In genomic region chrX:6418140-6418539, GRCm38 (mm10) we compare ENCODE assay signal across 24 mouse cellular contexts. TPM values are rescaled to one million over a fixed set of nuclear protein-coding genes. Genes with fewer than 3 reads are reported as not detected.
A peak's percentile ranks its signal among the peaks of the same experiment; 100 is the strongest.
DNase-seq lines count a peak whose midpoint lies in the region; ATAC-seq and TF ChIP-seq lines count a peak whose summit lies in the region.
"Had no signal": no experiment of that assay in that cellular context is flagged by ENCODE, and none has a peak within 500 bp of the region (broad histone marks: within the 10 kb centered on the region; RNA-seq: fewer than 3 reads in every experiment).

No protein-coding gene starts in this region.

- no peak overlapping the region for H3K4me3 ChIP-seq in heart, embryonic 13.5 days
- H3K4me3 ChIP-seq in heart, adult 2 months: no peak overlapping the region
- H3K4me3 ChIP-seq in kidney, embryonic 15.5 days (replicated peaks): no peak overlapping the region
- no peak overlapping the region for H3K4me3 ChIP-seq in kidney, embryonic 14.5 days (ENCODE audit: low read length)
- H3K4me3 ChIP-seq in megakaryocyte, embryonic 14.5 days (replicated peaks): peak overlapping the region; percentile 46
- no peak overlapping the region for H3K4me3 ChIP-seq in myocyte
- H3K4me3 ChIP-seq: embryonic facial prominence, embryonic 13.5 days; forebrain, embryonic 13.5 days; hindbrain, embryonic 12.5 days had no signal

- H3ac ChIP-seq in myocyte (ENCODE audit: control insufficient read depth, insufficient read length): no peak overlapping the region

- no peak for TF ChIP-seq EP300 in heart, adult 2 months (IDR thresholded peaks at IDR 0.05; ENCODE audit: insufficient read depth, low read depth, low read length)

- 38% methylated on average over 4 of the region's 4 CpGs for WGBS in heart, embryonic 13.5 days
- WGBS in heart, adult 2 months: 50% methylated on average over 4 of the region's 4 CpGs
- WGBS in kidney, embryonic 15.5 days: 29% methylated on average over 4 of the region's 4 CpGs
- WGBS in kidney, embryonic 14.5 days: 34% methylated on average over 4 of the region's 4 CpGs

- H3K27ac ChIP-seq in heart, embryonic 13.5 days (replicated peaks): 0 out of 2 replicates have a peak overlapping the region, but pooled peaks have one; percentile 20
- H3K27ac ChIP-seq in heart, adult 2 months: no peak overlapping the region
- H3K27ac ChIP-seq in kidney, embryonic 15.5 days: 0 out of 2 replicates have a peak overlapping the region, but pooled peaks have one; percentile 22
- H3K27ac ChIP-seq in kidney, embryonic 14.5 days (ENCODE audit: low read depth, low read length): no peak overlapping the region
- H3K27ac ChIP-seq: embryonic facial prominence, embryonic 13.5 days; forebrain, embryonic 13.5 days; hindbrain, embryonic 12.5 days had no signal

- no peaks in the 10 kb centered on the region for H3K27me3 ChIP-seq in heart, embryonic 13.5 days (replicated peaks)
- H3K27me3 ChIP-seq in heart, adult 2 months (ENCODE audit: control insufficient read depth, insufficient read depth, low read length): no peaks in the 10 kb centered on the region
- H3K27me3 ChIP-seq in kidney, embryonic 15.5 days: no peaks in the 10 kb centered on the region
- no peaks in the 10 kb centered on the region for H3K27me3 ChIP-seq in kidney, embryonic 14.5 days (ENCODE audit: control insufficient read depth, insufficient read depth, low read length)
- H3K27me3 ChIP-seq in megakaryocyte, embryonic 14.5 days (replicated peaks): no peaks in the 10 kb centered on the region
- H3K27me3 ChIP-seq in myocyte (ENCODE audit: control insufficient read depth, insufficient read depth, insufficient read length): no peaks in the 10 kb centered on the region
- H3K27me3 ChIP-seq: CH12.LX; embryonic facial prominence, embryonic 13.5 days; forebrain, embryonic 13.5 days; hindbrain, embryonic 12.5 days; Patski had no signal

- no peak for ATAC-seq in heart, embryonic 13.5 days (ENCODE audit: extremely low read depth, insufficient number of reproducible peaks, low FRiP score, low TSS enrichment)
- no peak for ATAC-seq in kidney, embryonic 15.5 days (replicated peaks; ENCODE audit: low FRiP score)
- ATAC-seq in kidney, embryonic 14.5 days (ENCODE audit: low FRiP score, low TSS enrichment): no peak
- no peak for ATAC-seq in megakaryocyte, adult 5-6 weeks (ENCODE audit: poor library complexity, severe bottlenecking)
- ATAC-seq in frontal cortex, adult (ENCODE audit: low TSS enrichment): no peak
- ATAC-seq: activated CD4-positive, CD25-positive, alpha-beta regulatory T cell, adult 4 months; forebrain, embryonic 13.5 days; hindbrain, embryonic 16.5 days; inflammation-experienced regulatory T-cells, adult 6 months; Patski had no signal

- TF ChIP-seq CTCF in heart, adult 2 months (IDR thresholded peaks at IDR 0.05): no peak

- intact Hi-C loops in heart, adult 2 months (cut with DNase I): loop anchor here (5.0 kb wide), 1 partner anchor 116 kb away; no protein-coding TSS in a partner anchor

- DNase-seq in heart, adult 2 months: no peak
- DNase-seq: adrenal gland, postnatal 14 days; cerebellum, adult 11-12 months; cerebellum, adult 9-10 months; cerebellum, postnatal 25 days; gastrocnemius, postnatal 10 days; heart, postnatal 10 days; heart, postnatal 4 days had no signal

- H3K79me2 ChIP-seq in heart, adult 2 months (replicated peaks; ENCODE audit: control insufficient read depth, insufficient read depth, low read length): no peaks in the 10 kb centered on the region
- H3K79me2 ChIP-seq in myocyte (ENCODE audit: control insufficient read depth, insufficient read depth): no peaks in the 10 kb centered on the region

- H3K9me3 ChIP-seq in heart, embryonic 13.5 days: no peaks in the 10 kb centered on the region
- H3K9me3 ChIP-seq in kidney, embryonic 15.5 days (replicated peaks): no peaks in the 10 kb centered on the region
- H3K9me3 ChIP-seq in kidney, embryonic 14.5 days (ENCODE audit: control insufficient read depth, low read length): no peaks in the 10 kb centered on the region
- peaks cover under 1% of the 10 kb centered on the region; the same call in 1 of the 2 replicates for H3K9me3 ChIP-seq in megakaryocyte, embryonic 14.5 days
- H3K9me3 ChIP-seq: embryonic facial prominence, embryonic 13.5 days; forebrain, embryonic 13.5 days; hindbrain, embryonic 12.5 days had no signal

- H3K4me2 ChIP-seq in heart, embryonic 13.5 days: no peak overlapping the region
- H3K4me2 ChIP-seq in kidney, embryonic 15.5 days: peak overlapping the region; percentile 23; the same call in 1 of the 2 replicates
- no peak overlapping the region for H3K4me2 ChIP-seq in kidney, embryonic 14.5 days (replicated peaks; ENCODE audit: low read depth, low read length)
- H3K4me2 ChIP-seq in myocyte (ENCODE audit: low read depth): peak overlapping the region; percentile 64
- H3K4me2 ChIP-seq: embryonic facial prominence, embryonic 13.5 days; forebrain, embryonic 13.5 days; heart, embryonic 11.5 days; hindbrain, embryonic 12.5 days had no signal

- no peak for TF ChIP-seq POLR2A in heart, adult 2 months (IDR thresholded peaks at IDR 0.05; ENCODE audit: insufficient read depth, low read depth, low read length)
- no peak for TF ChIP-seq POLR2A in myocyte (IDR thresholded peaks at IDR 0.05; ENCODE audit: insufficient read length, low read depth)

- H3K9ac ChIP-seq in heart, embryonic 13.5 days: no peak overlapping the region
- no peak overlapping the region for H3K9ac ChIP-seq in heart, adult 2 months (ENCODE audit: low read depth, low read length)
- no peak overlapping the region for H3K9ac ChIP-seq in kidney, embryonic 15.5 days
- H3K9ac ChIP-seq in kidney, embryonic 14.5 days (ENCODE audit: low read depth, low read length): no peak overlapping the region
- H3K9ac ChIP-seq: embryonic facial prominence, embryonic 13.5 days; forebrain, embryonic 13.5 days; hindbrain, embryonic 12.5 days had no signal

- no peaks in the 10 kb centered on the region for H3K36me3 ChIP-seq in heart, embryonic 13.5 days
- no peaks in the 10 kb centered on the region for H3K36me3 ChIP-seq in heart, adult 2 months (ENCODE audit: control insufficient read depth, insufficient read depth, low read length)
- H3K36me3 ChIP-seq in kidney, embryonic 15.5 days: no peaks in the 10 kb centered on the region
- no peaks in the 10 kb centered on the region for H3K36me3 ChIP-seq in kidney, embryonic 14.5 days (ENCODE audit: control insufficient read depth, insufficient read depth, low read length)
- H3K36me3 ChIP-seq in megakaryocyte, embryonic 14.5 days (replicated peaks; ENCODE audit: low read length): no peaks in the 10 kb centered on the region
- H3K36me3 ChIP-seq in myocyte (ENCODE audit: control insufficient read depth, insufficient read depth): no peaks in the 10 kb centered on the region
- H3K36me3 ChIP-seq: hindbrain, embryonic 12.5 days had no signal

- no peaks in the 10 kb centered on the region for H3K4me1 ChIP-seq in heart, embryonic 13.5 days
- no peaks in the 10 kb centered on the region for H3K4me1 ChIP-seq in heart, adult 2 months (ENCODE audit: control insufficient read depth, insufficient read depth, low read length)
- H3K4me1 ChIP-seq in kidney, embryonic 15.5 days: 0 out of 2 replicates have a peak, but pooled peaks cover 3% of the 10 kb centered on the region
- H3K4me1 ChIP-seq in kidney, embryonic 14.5 days (ENCODE audit: control insufficient read depth, insufficient read depth, low read length): no peaks in the 10 kb centered on the region
- H3K4me1 ChIP-seq in megakaryocyte, embryonic 14.5 days: peaks cover 11% of the 10 kb centered on the region; the same call in 1 of the 2 replicates
- H3K4me1 ChIP-seq: embryonic facial prominence, embryonic 13.5 days; forebrain, embryonic 13.5 days; hindbrain, embryonic 12.5 days had no signal

TF ChIP-seq in myocyte, 11 proteins besides CTCF, POLR2A, EP300 and RAD21:
- TF ChIP-seq CEBPB (IDR thresholded peaks at IDR 0.05; ENCODE audit: insufficient read depth, poor library complexity, severe bottlenecking): no peak
- no peak for TF ChIP-seq MAX (IDR thresholded peaks at IDR 0.05; ENCODE audit: low read depth)
- TF ChIP-seq POLR2AphosphoS2 (IDR thresholded peaks at IDR 0.05; ENCODE audit: insufficient read length, low read depth): no peak
- TF ChIP-seq TCF12 (IDR thresholded peaks at IDR 0.05; ENCODE audit: insufficient read depth, poor library complexity, severe bottlenecking): no peak
- TF ChIP-seq TCF3 (IDR thresholded peaks at IDR 0.05; ENCODE audit: insufficient read length, low read depth): no peak

RNA-seq across cellular contexts. Expression of gene Shroom4, which starts 18.5 kb away (rescaled TPM):
- polyA plus RNA-seq in heart, embryonic 13.5 days (2015; fragmentation: Nextera tagmentation; extraction: Ambion mirVana): 2.9 and 3.2 TPM in 2 replicates
- total RNA-seq in heart, adult 2 months (2021): 10 to 100 TPM; 13.5 to 14.8 TPM
- 5.1 and 7.7 TPM in 2 replicates for polyA plus RNA-seq in heart, adult 2 months (2012; rRNA removed)
- 6.8 and 7.2 TPM in 2 replicates for polyA plus RNA-seq in kidney, embryonic 15.5 days (2015; fragmentation: Nextera tagmentation; extraction: Ambion mirVana)
- 5.1 and 9.3 TPM in 2 replicates for polyA plus RNA-seq in kidney, embryonic 14.5 days (2014; fragmentation: Nextera tagmentation; extraction: Ambion mirVana)
- 0.44 TPM in 1 of 2 replicates, not detected in the other for polyA plus RNA-seq in megakaryocyte, embryonic 14.5 days (2012; ENCODE audit: insufficient read depth, low replicate concordance)
- not detected in 2 replicates for total RNA-seq in megakaryocyte, adult 5-6 weeks (2015)
- total RNA-seq in megakaryocyte, adult 5-6 weeks (2017): 0.07 TPM in 1 of 2 replicates, not detected in the other
- 0.80 TPM for polyA plus RNA-seq in myocyte (2012; fragmentation: generic; extraction: Trizol)

Comparison
In these comparisons a context has a peak if more than half of its experiments do, and no peak if none do; other contexts are left out.
1. H3K27ac ChIP-seq: peak in heart, embryonic 13.5 days (single experiment) and kidney, embryonic 15.5 days (single experiment); none in heart, adult 2 months (single experiment) and kidney, embryonic 14.5 days (single experiment).
2. H3K4me2 ChIP-seq: peak in kidney, embryonic 15.5 days (single experiment) and myocyte (single experiment); none in heart, embryonic 13.5 days (single experiment) and kidney, embryonic 14.5 days (single experiment).